Mouse (Mus musculus) lung, embryonic 14.5 days (tissue): ENCODE measurements around the gene Tssk1. TPM values are rescaled to one million over a fixed set of nuclear protein-coding genes. Genes with fewer than 3 reads are reported as not detected.

ENCODE experiments used
- ATAC-seq: fragments of 200-750 bp; cut with Nextera tagmentation; 2 replicates; pipeline ENCODE4 v1.8.0; 2017; ENCODE audit warnings: mild to moderate bottlenecking, moderate TSS enrichment, moderate library complexity; ENCODE audit not compliant: insufficient read depth
- DNase-seq: peaks from one replicate; pipeline ENCODE4 v3.0.0-alpha.2; 2015
- H3K27ac ChIP-seq: fragments of 300-500 bp; sonication (generic); 2 replicates; pipeline ENCODE4 v1.5.1; 2014; ENCODE audit warnings: low read depth, mild to moderate bottlenecking, moderate library complexity
- H3K27me3 ChIP-seq: fragments of 300-500 bp; sonication (generic); 2 replicates; pipeline ENCODE4 v1.6.1; 2014; ENCODE audit warnings: low read length, control low read depth; ENCODE audit not compliant: insufficient read depth
- H3K36me3 ChIP-seq: fragments of 300-500 bp; sonication (generic); 2 replicates; pipeline ENCODE4 v1.6.1; 2014; ENCODE audit warnings: control low read depth; ENCODE audit not compliant: insufficient read depth
- H3K4me1 ChIP-seq: fragments of 300-500 bp; sonication (generic); 2 replicates; pipeline ENCODE4 v1.6.1; 2014; ENCODE audit warnings: antibody characterized with exemption, control low read depth; ENCODE audit not compliant: insufficient read depth
- H3K4me2 ChIP-seq: fragments of 300-500 bp; sonication (generic); 2 replicates; pipeline ENCODE4 v1.6.1; 2014; ENCODE audit warnings: mild to moderate bottlenecking
- H3K4me3 ChIP-seq: fragments of 300-500 bp; sonication (generic); 2 replicates; pipeline ENCODE4 v1.5.1; 2014; ENCODE audit warnings: low read depth, low read length
- H3K9ac ChIP-seq: fragments of 300-500 bp; sonication (generic); 2 replicates; pipeline ENCODE4 v1.6.1; 2014
- H3K9me3 ChIP-seq: fragments of 300-500 bp; sonication (generic); 2 replicates; pipeline ENCODE4 v1.6.1; 2016; ENCODE audit warnings: low read depth, low read length, control low read depth
- CTCF ChIP-seq: IDR thresholded peaks from 2 replicates; pipeline ENCODE4 v1.5.1; 2016; ENCODE audit warnings: antibody characterized with exemption, low read depth
- WGBS: fragments of 180-500 bp; shearing (Covaris S2); extraction: QIAGEN DNeasy Blood & Tissue Kit; methylation state at CpG from one replicate; pipeline ENCODE4 v1.1.7; 2014; 5-methylcytosine and 5-hydroxymethylcytosine counted together
- polyA plus RNA-seq: library from polyadenylated mRNA; unstranded; fragments of >200 nt; fragmentation: Nextera tagmentation; extraction: Ambion mirVana; gene quantifications from 2 replicates; pipeline ENCODE4 v1.2.1, GENCODE M21; 2014

Tssk1 gene
- polyA plus RNA-seq, 1 experiment from 2014 or later, result 0.09 TPM

DNA sequence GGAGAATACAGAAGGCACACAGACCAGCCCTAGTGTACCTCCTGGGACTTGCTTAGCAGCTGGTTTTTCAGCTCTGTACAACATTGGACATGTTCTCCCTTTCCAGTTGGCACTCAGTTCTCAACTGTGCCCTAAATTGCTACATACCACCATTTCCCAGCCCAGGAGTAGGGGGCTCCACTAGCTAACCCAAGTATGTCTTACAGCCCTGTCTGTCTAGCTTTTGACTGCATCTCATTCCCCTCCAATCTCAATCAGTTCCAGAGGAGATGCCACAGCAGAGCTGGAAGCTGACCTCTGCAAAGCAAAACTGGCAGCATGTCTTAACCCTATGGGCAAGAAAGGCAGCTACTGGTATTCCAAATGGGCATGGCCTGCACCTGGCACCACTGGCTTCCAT is 2.1 kb downstream of the Tssk1 start:
- H3K4me1 ChIP-seq, result no peaks in the 10 kb centered on the region
- no peak for TF ChIP-seq CTCF
- peaks cover 26% of the 10 kb centered on the region for H3K36me3 ChIP-seq
- no peak for DNase-seq
- H3K27ac ChIP-seq, result no peak overlapping the region
- H3K4me2 ChIP-seq, result no peak overlapping the region
- H3K27me3 ChIP-seq, result no peaks in the 10 kb centered on the region
- H3K4me3 ChIP-seq, result no peak overlapping the region
- no peaks in the 10 kb centered on the region for H3K9me3 ChIP-seq
- H3K9ac ChIP-seq, result no peak overlapping the region
- ATAC-seq, result no peak

DNA sequence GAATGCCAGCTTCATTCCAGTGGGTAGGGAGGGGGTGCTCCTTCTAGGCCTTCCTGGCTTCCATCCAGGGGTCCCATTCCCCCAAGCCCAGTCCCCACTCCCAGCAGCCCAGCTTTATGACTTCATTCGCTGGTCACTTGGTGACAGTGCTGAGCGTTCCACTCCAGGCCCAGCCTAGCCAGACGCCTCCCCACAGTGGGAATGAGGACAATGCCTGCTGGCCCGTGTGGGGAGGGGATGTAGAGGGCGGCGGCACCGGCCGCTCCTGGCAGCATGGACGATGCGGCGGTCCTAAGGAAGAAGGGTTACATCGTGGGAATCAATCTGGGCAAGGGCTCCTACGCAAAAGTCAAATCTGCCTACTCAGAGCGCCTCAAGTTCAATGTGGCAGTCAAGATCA is 4.4 kb downstream of the Tssk1 start, which contains the start of the genes Dgcr2 and Tssk2:
Gene Dgcr2, minus strand, starts transcription at position 101 of the 400 bp plus-strand sequence.
Gene Tssk2, plus strand, starts transcription at position 176 of the 400 bp plus-strand sequence.
- no peaks in the 10 kb centered on the region for H3K9me3 ChIP-seq
- no peak within 1 kb of the TSS for H3K9ac ChIP-seq
- no peak within 1 kb of the TSS for H3K27ac ChIP-seq
- DNase-seq, result no peak
- no peaks in the 10 kb centered on the region for H3K4me1 ChIP-seq
- H3K4me2 ChIP-seq, result no peak within 1 kb of the TSS
- peaks cover 50% of the 10 kb centered on the region for H3K36me3 ChIP-seq
- H3K4me3 ChIP-seq, result no peak within 1 kb of the TSS
- no peak for TF ChIP-seq CTCF
- no peaks in the 10 kb centered on the region for H3K27me3 ChIP-seq
- 90% methylated on average over 14 of the region's 14 CpGs for WGBS
- no peak for ATAC-seq

DNA sequence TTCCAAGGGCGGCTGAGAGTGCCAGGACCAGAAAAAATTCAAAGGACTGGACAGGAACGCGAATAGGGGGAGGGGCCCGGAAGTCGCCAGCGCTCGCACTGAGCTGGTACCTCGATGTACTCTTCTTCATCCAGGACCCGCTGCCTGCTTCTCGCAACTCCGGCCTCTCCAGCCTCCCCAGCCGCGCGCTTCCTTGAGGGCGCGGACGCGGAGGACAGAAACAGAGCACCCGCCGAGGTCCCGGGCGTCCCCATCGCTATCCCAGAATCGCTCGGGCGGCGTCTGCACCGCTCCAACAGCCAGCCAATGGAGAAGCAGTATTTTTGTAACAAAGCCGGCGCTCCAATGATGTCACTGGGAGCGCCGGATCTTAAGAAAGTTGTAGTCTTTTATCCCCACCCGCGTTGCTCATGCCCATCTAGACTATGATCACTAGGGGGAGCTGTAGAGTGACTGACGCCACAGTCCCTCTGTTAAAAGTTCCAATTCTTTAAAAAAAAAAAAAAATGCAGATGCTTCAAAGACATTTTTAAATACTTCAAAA is 17.1 kb downstream of the Tssk1 start, which contains the start of gene Ess2:
Gene Ess2, minus strand, starts transcription at position 297 of the 544 bp plus-strand sequence.
- H3K4me1 ChIP-seq, result 0 out of 2 replicates have a peak, but pooled peaks cover 5% of the 10 kb centered on the region
- H3K4me3 ChIP-seq, result peak within 1 kb of the TSS; percentile 57
- H3K9me3 ChIP-seq, result no peaks in the 10 kb centered on the region
- peak within 1 kb of the TSS; percentile 95 for H3K4me2 ChIP-seq
- 0 out of 2 replicates have a peak within 1 kb of the TSS, but pooled peaks have one; percentile 1 for H3K27ac ChIP-seq
- H3K27me3 ChIP-seq, result peaks cover 44% of the 10 kb centered on the region
- ATAC-seq, result peak; percentile 94
- peak; percentile 81 for TF ChIP-seq CTCF
- peak within 1 kb of the TSS; percentile 58 for H3K9ac ChIP-seq
- DNase-seq, result peak; percentile 99
- under 1% methylated on average over 35 of the region's 35 CpGs for WGBS
- H3K36me3 ChIP-seq, result peaks cover 34% of the 10 kb centered on the region

DNA sequence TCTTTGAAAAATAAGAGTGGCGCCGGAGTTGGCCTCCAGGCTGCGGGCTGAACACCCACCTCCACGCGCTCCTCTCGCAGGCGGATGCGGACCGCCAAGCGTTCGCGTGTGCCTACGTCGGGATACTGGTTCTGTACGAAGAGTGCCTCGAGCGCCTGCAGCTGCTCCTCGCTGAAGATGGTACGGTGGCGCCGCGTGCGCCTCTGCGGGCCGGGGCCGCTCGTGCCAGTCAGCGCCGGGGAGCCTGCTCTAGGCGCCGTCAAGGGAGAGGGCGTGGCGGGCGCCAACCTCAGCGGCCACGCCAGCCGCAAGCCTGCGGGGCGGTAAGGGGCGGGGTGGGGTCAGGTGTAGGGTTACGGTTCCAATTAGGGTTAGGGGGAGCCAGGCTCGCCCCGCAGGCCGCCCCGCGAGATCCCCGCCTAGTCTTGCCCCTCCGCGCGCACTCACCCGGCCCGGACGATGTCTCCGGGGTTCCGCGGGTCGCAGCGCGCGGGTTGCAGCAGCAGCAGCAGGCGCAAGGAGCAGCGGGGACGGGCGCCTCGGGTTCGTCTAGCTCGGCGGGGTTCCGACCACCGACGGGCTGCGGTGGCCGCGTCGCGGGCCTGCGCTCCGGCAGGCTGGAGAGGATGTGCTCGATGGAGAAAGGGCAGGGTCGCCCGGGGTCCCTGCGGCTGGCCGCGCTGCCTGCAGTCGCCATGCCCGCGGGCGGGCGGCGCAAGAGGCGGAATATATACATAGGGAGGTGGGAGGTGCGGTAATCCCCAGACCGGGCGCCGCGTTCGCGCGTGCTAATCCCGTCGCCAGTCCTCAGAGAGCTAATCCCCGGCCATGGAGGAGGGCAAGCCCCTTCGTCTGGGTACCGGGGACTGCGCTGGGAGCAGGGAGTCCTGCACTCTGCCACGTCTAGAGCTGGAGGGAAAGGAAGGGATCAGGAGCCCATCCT is 20.6 kb downstream of the Tssk1 start, which contains the start of gene Gsc2:
Gene Gsc2, minus strand, starts transcription at position 753 of the 943 bp plus-strand sequence.
- Histone ChIP-seq H3K27ac (no peak within 1 kb of the TSS), H3K9me3 (no peaks in the 10 kb centered on the region), H3K36me3 (no peaks in the 10 kb centered on the region), H3K4me2 (peak within 1 kb of the TSS; percentile 72), H3K4me1 (0 out of 2 replicates have a peak, but pooled peaks cover 5% of the 10 kb centered on the region), H3K4me3 (peak within 1 kb of the TSS; percentile 37), H3K27me3 (peaks cover 63% of the 10 kb centered on the region), H3K9ac (peak within 1 kb of the TSS; percentile 18; the same call in 1 of the 2 replicates)
- no peak for TF ChIP-seq CTCF
- WGBS, result under 1% methylated on average over 104 of the region's 106 CpGs
- DNase-seq (peak; percentile 48), ATAC-seq (no peak)

DNA sequence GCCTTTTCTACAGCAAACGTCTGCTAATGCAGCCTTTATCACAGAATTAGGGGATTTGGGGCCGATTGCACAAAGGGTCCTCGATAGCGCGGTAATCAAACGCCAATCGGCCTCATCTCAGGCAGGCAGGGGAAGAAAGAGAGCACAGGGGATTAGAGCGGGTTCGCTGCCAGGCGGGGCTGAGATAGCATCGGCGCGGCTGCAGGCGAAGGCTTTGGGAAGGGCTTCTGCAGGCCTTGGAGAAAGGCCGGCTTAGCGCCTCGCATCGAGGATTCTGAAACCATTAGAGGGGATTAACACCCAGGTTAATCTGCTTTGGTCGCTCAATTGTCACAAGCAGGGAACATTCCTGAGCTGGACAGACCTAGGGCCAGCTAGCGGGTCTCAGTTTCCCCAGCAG is 26.6 kb downstream of the Tssk1 start:
- H3K4me3 ChIP-seq, result no peak overlapping the region
- no peaks in the 10 kb centered on the region for H3K9me3 ChIP-seq
- 11% methylated on average over 20 of the region's 20 CpGs for WGBS
- TF ChIP-seq CTCF, result no peak
- H3K4me2 ChIP-seq, result peak overlapping the region; percentile 98
- H3K9ac ChIP-seq, result peak overlapping the region; percentile 37
- H3K4me1 ChIP-seq, result peaks cover 10% of the 10 kb centered on the region; the same call in 1 of the 2 replicates
- DNase-seq, result no peak
- H3K27ac ChIP-seq, result no peak overlapping the region
- peaks cover 7% of the 10 kb centered on the region; the same call in 1 of the 2 replicates for H3K36me3 ChIP-seq
- peaks cover 40% of the 10 kb centered on the region for H3K27me3 ChIP-seq
- ATAC-seq, result no peak

DNA sequence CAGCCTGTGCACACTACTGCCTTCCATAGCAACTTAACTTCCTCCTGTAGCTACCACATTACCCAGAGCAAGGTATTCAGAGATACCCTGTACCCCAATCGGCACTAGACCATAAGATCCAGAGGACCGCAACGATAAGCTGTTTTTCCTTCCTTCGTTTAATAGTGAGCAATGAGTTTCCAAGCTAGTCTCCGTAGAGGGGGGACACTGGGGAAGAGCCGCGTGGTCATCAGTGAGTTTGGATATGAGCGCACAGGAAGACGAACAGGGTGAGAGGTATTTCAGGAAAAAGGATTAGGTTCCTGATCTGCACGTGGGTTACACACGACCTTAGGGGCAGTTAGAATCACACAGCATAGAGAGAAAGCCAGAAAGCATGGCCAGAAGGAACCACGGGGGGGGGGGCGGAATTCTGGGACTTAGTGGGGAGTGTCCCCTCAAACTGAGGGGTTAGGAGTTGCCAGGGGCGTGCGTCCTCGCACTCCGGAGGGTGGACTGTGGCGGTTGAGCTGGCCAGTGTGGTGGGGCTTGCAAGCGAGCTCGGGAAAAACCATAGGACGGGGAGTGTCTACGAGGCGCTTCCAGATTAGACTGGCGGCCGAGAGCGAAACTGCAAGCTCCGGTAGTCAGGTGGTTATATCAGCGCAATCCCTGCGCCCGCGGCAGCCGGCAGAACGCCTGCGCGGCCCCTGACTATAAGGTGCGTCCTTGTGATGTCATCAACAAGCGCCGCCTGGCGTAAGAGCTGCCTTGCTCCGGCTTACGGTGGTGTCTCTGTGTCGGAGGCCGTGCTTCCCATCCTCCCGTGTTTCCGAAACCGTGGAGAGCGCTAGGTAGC is 27.5 kb downstream of the Tssk1 start:
- peaks cover 10% of the 10 kb centered on the region; the same call in 1 of the 2 replicates for H3K36me3 ChIP-seq
- H3K9me3 ChIP-seq, result no peaks in the 10 kb centered on the region
- peaks cover 30% of the 10 kb centered on the region for H3K27me3 ChIP-seq
- peaks cover 10% of the 10 kb centered on the region; the same call in 1 of the 2 replicates for H3K4me1 ChIP-seq
- 2% methylated on average over 47 of the region's 47 CpGs for WGBS
- H3K4me3 ChIP-seq, result peak overlapping the region; percentile 80
- ATAC-seq, result peak; percentile 94
- peak; percentile 71 for TF ChIP-seq CTCF
- DNase-seq, result peak; percentile 99
- peak overlapping the region; percentile 84 for H3K27ac ChIP-seq
- H3K9ac ChIP-seq, result peak overlapping the region; percentile 89
- H3K4me2 ChIP-seq, result peak overlapping the region; percentile 98
